Mouse (Mus musculus): ENCODE measurements around the gene Gdf15.

GRCm38 (mm10) chr8:70596775-70597416 lies 35.4 kb downstream of the Gdf15 start:
- TF ChIP-seq POLR2A (IDR thresholded peaks at IDR 0.05; ENCODE audit: low read depth, low read length) (no peak), CTCF (IDR thresholded peaks at IDR 0.05; ENCODE audit: extremely low read depth, insufficient read depth, insufficient read length, insufficient replicate concordance) (no peak)

Data from spleen, adult 2 months (tissue).